Mouse (Mus musculus) lung, embryonic 15.5 days (tissue): ENCODE results near the gene 4930415O20Rik. TPM values are rescaled to one million over a fixed set of nuclear protein-coding genes. Genes with fewer than 3 reads are reported as not detected.

Source experiments
- ATAC-seq: fragments of 200-750 bp; cut with Nextera tagmentation; 2 replicates; pipeline ENCODE4 v1.8.0; 2017; ENCODE audit warnings: moderate number of reproducible peaks, borderline replicate concordance; ENCODE audit not compliant: low FRiP score, low TSS enrichment; ENCODE audit errors: extremely low read depth
- H3K27ac ChIP-seq: fragments of 300-500 bp; sonication (generic); 2 replicates; pipeline ENCODE4 v1.5.1; 2015; ENCODE audit warnings: moderate library complexity, mild to moderate bottlenecking, inconsistent platforms
- H3K27me3 ChIP-seq: fragments of 300-500 bp; sonication (generic); 2 replicates; pipeline ENCODE4 v1.6.1; 2015; ENCODE audit warnings: inconsistent platforms
- H3K36me3 ChIP-seq: fragments of 300-500 bp; sonication (generic); 2 replicates; pipeline ENCODE4 v1.6.1; 2015; ENCODE audit warnings: inconsistent platforms
- H3K4me1 ChIP-seq: fragments of 300-500 bp; sonication (generic); 2 replicates; pipeline ENCODE4 v1.6.1; 2015; ENCODE audit warnings: inconsistent platforms
- H3K4me2 ChIP-seq: fragments of 300-500 bp; sonication (generic); 2 replicates; pipeline ENCODE4 v1.6.1; 2015; ENCODE audit warnings: inconsistent platforms, mild to moderate bottlenecking, moderate library complexity
- H3K4me3 ChIP-seq: fragments of 300-500 bp; sonication (generic); 2 replicates; pipeline ENCODE4 v1.5.1; 2015; ENCODE audit warnings: mild to moderate bottlenecking, inconsistent platforms
- H3K9ac ChIP-seq: fragments of 300-500 bp; sonication (generic); 2 replicates; pipeline ENCODE4 v1.6.1; 2015; ENCODE audit warnings: inconsistent platforms
- H3K9me3 ChIP-seq: fragments of 300-500 bp; sonication (generic); 2 replicates; pipeline ENCODE4 v1.6.1; 2016; ENCODE audit warnings: inconsistent platforms
- WGBS: fragments of 180-500 bp; shearing (Covaris S2); methylation state at CpG from one replicate; pipeline ENCODE4 v1.1.7; 2015; 5-methylcytosine and 5-hydroxymethylcytosine counted together
- polyA plus RNA-seq: library from polyadenylated mRNA; unstranded; fragments of >200 nt; fragmentation: Nextera tagmentation; extraction: Ambion mirVana; gene quantifications from 2 replicates; pipeline ENCODE4 v1.2.1, GENCODE M21; 2015

4930415O20Rik gene
- polyA plus RNA-seq, 1 experiment from 2014 or later = not detected

- H3K9me3 ChIP-seq = no peaks in the 10 kb centered on the region
- ATAC-seq = no peak
- 95% methylated on average over 14 of the region's 14 CpGs for WGBS
- H3K36me3 ChIP-seq = peaks cover 91% of the 10 kb centered on the region
- H3K9ac ChIP-seq = no peak overlapping the region
- H3K27me3 ChIP-seq = no peaks in the 10 kb centered on the region
- H3K4me1 ChIP-seq = no peaks in the 10 kb centered on the region
- no peak overlapping the region for H3K4me2 ChIP-seq
- H3K27ac ChIP-seq = no peak overlapping the region
- H3K4me3 ChIP-seq = no peak overlapping the region
Measured at GRCm38 (mm10) chr15:98596609-98597008, 25.8 kb downstream of the 4930415O20Rik start.

- WGBS = 83% methylated on average over 12 of the region's 12 CpGs
- peaks cover 23% of the 10 kb centered on the region for H3K4me1 ChIP-seq
Measured at GRCm38 (mm10) chr15:98600036-98600709, 29.4 kb downstream of the 4930415O20Rik start.

GRCm38 (mm10) chr15:98601832-98602190 is 31.0 kb downstream of the 4930415O20Rik start:
- Histone ChIP-seq H3K4me3 (no peak overlapping the region), H3K27me3 (no peaks in the 10 kb centered on the region), H3K36me3 (peaks cover 62% of the 10 kb centered on the region), H3K9ac (no peak overlapping the region), H3K27ac (0 out of 2 replicates have a peak overlapping the region, but pooled peaks have one; percentile 64), H3K9me3 (no peaks in the 10 kb centered on the region), H3K4me1 (peaks cover 37% of the 10 kb centered on the region), H3K4me2 (peak overlapping the region; percentile 43)
- 67% methylated on average over 7 of the region's 7 CpGs for WGBS
- ATAC-seq = no peak

More at GRCm38 (mm10) chr15:98600036-98600709, 29.4 kb downstream of the 4930415O20Rik start:
- Histone ChIP-seq H3K27ac (no peak overlapping the region), H3K9ac (no peak overlapping the region), H3K36me3 (peaks cover 79% of the 10 kb centered on the region), H3K9me3 (no peaks in the 10 kb centered on the region), H3K4me2 (no peak overlapping the region), H3K27me3 (no peaks in the 10 kb centered on the region), H3K4me3 (no peak overlapping the region)
- no peak for ATAC-seq

DNA sequence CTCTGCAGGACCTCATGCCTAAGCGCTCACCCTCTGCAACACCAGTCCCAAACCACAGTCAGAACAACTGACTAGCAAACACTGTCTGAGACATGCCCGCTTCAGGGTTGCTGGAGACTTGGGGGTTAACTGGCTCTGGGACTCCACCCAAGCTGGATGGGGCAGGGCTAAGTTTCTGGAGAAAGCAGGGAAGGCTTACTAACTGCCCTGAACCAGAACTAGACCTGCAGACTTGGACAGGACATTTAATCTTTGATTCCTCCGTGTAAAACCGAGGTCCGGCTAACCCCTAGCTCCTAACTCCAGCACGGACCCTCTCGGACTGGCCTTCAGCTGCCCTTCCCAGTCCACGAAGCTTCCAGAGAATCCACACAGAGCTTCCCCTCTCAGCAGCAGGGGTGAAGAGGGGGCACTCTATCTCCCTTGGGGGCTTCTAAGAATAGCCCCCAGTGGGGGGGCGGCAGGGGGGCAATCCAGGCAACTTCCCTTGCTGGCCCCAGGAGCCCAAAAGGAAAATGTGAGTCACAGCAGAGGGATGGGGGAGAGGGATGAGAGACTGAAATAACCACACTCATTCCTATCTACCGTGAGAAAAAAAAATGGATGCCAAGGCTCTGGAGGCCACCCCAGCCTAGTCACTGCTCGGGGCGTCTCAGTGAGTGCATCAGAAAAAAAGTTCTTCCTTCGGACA is 31.5 kb downstream of the 4930415O20Rik start:
- no peak for ATAC-seq
- Histone ChIP-seq H3K9ac (peak overlapping the region; percentile 4; the same call in 1 of the 2 replicates), H3K27ac (peak overlapping the region; percentile 64), H3K36me3 (peaks cover 57% of the 10 kb centered on the region), H3K4me2 (peak overlapping the region; percentile 43), H3K9me3 (no peaks in the 10 kb centered on the region), H3K4me1 (peaks cover 43% of the 10 kb centered on the region), H3K4me3 (peak overlapping the region; percentile 13; the same call in 1 of the 2 replicates), H3K27me3 (no peaks in the 10 kb centered on the region)
- WGBS = 54% methylated on average over 13 of the region's 13 CpGs

- Histone ChIP-seq H3K4me1 (peaks cover 49% of the 10 kb centered on the region), H3K9me3 (no peaks in the 10 kb centered on the region)
- no peak for ATAC-seq
Measured at GRCm38 (mm10) chr15:98602921-98603458, 32.2 kb downstream of the 4930415O20Rik start.

DNA sequence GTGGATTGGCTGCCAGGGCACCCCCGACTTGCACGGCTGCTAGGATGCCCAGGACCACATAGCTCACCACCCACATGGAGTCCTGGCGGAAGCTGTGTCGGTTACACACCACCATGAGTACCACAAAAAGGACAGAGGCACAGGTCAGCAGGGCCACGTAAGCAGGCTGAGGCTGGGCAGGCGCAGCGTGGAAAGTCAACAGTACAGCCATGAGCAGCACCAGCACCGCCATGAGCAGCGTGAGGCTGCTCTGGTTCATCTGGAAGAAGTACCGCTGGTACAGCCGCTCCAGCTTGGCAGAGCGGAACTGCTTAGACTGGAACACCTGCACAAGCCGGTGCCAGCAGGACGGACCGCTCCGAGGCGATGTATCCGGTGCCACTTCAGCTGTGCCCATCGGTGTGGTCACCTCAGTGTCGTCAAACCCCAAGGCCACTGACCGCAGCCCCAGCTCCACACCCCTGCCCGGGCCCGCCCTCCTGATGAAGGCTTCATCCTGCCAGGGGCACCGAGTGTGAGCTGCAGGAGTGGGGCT is 33.3 kb downstream of the 4930415O20Rik start:
- Histone ChIP-seq H3K36me3 (peaks cover 41% of the 10 kb centered on the region), H3K4me2 (no peak overlapping the region), H3K9ac (no peak overlapping the region), H3K4me1 (peaks cover 52% of the 10 kb centered on the region), H3K27ac (no peak overlapping the region), H3K27me3 (no peaks in the 10 kb centered on the region), H3K4me3 (no peak overlapping the region), H3K9me3 (no peaks in the 10 kb centered on the region)
- no peak for ATAC-seq
- 90% methylated on average over 24 of the region's 24 CpGs for WGBS

More at GRCm38 (mm10) chr15:98602921-98603458, 32.2 kb downstream of the 4930415O20Rik start:
- Histone ChIP-seq H3K27me3 (no peaks in the 10 kb centered on the region), H3K27ac (peak overlapping the region; percentile 64; the same call in 1 of the 2 replicates), H3K36me3 (peaks cover 50% of the 10 kb centered on the region), H3K9ac (peak overlapping the region; percentile 4; the same call in 1 of the 2 replicates), H3K4me3 (0 out of 2 replicates have a peak overlapping the region, but pooled peaks have one; percentile 13), H3K4me2 (peak overlapping the region; percentile 43)
- 44% methylated on average over 4 of the region's 4 CpGs for WGBS

GRCm38 (mm10) chr15:98606051-98606536 is 35.3 kb downstream of the 4930415O20Rik start:
- H3K27ac ChIP-seq = peak overlapping the region; percentile 21; the same call in 1 of the 2 replicates
- H3K4me3 ChIP-seq = no peak overlapping the region
- no peaks in the 10 kb centered on the region for H3K27me3 ChIP-seq
- WGBS = 61% methylated on average over 12 of the region's 12 CpGs
- no peak overlapping the region for H3K4me2 ChIP-seq
- H3K36me3 ChIP-seq = peaks cover 24% of the 10 kb centered on the region
- H3K4me1 ChIP-seq = peaks cover 55% of the 10 kb centered on the region
- no peak overlapping the region for H3K9ac ChIP-seq
- ATAC-seq = no peak
- no peaks in the 10 kb centered on the region for H3K9me3 ChIP-seq

DNA sequence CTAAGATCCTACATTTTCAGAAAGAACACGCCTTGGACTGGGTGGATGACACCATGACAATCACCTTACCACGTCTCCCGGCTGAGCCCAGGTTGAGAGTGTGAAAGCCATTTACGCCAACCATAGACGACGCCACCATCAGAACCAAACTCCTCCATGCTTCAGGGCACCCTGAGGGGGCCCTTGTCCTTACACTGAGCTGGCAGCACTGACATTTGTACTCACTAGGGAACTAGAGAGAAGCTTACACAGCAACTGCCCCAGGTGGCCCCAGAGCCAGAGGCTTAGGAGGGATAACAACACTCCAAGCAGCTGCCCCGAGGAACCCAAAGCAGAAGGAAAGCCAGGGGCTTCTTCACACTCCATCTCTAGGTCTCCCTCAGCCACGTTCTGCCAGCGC is 35.9 kb downstream of the 4930415O20Rik start:
- Histone ChIP-seq H3K27me3 (no peaks in the 10 kb centered on the region), H3K36me3 (peaks cover 21% of the 10 kb centered on the region), H3K4me2 (peak overlapping the region; percentile 94), H3K4me3 (0 out of 2 replicates have a peak overlapping the region, but pooled peaks have one; percentile 88), H3K27ac (peak overlapping the region; percentile 97; the same call in 1 of the 2 replicates), H3K9me3 (no peaks in the 10 kb centered on the region), H3K4me1 (peaks cover 55% of the 10 kb centered on the region), H3K9ac (peak overlapping the region; percentile 3; the same call in 1 of the 2 replicates)
- WGBS = 63% methylated on average over 9 of the region's 9 CpGs
- no peak for ATAC-seq

DNA sequence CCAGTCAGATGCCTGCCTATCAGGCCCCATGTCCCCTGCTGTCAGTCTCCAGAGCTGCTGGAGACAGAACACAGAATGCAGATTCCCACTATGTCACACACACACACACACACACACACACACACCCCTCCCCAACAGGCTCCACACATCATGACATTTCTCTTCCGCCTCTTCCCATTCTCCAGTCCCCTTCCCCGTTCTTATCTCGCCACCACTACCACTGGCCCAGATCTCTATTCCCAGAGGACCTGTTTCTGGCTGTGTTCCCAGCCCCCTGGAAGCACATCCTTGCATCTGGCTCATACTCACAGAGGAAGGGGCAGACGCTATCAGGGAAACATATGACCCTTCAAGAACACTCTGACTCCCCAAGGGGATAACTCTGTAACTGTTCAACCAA is 36.8 kb downstream of the 4930415O20Rik start:
- H3K9me3 ChIP-seq = no peaks in the 10 kb centered on the region
- 2% methylated on average over 4 of the region's 4 CpGs for WGBS
- peaks cover 49% of the 10 kb centered on the region for H3K4me1 ChIP-seq
- no peaks in the 10 kb centered on the region for H3K27me3 ChIP-seq
- peak overlapping the region; percentile 91; the same call in 1 of the 2 replicates for H3K9ac ChIP-seq
- H3K27ac ChIP-seq = peak overlapping the region; percentile 97
- peak overlapping the region; percentile 88 for H3K4me3 ChIP-seq
- H3K36me3 ChIP-seq = peaks cover 20% of the 10 kb centered on the region
- H3K4me2 ChIP-seq = peak overlapping the region; percentile 94
- peak; percentile 37; the same call in 1 of the 2 replicates for ATAC-seq

GRCm38 (mm10) chr15:98608058-98608783 is 37.4 kb downstream of the 4930415O20Rik start:
- Histone ChIP-seq H3K4me1 (peaks cover 43% of the 10 kb centered on the region), H3K9me3 (no peaks in the 10 kb centered on the region), H3K27me3 (no peaks in the 10 kb centered on the region), H3K9ac (peak overlapping the region; percentile 91), H3K4me2 (peak overlapping the region; percentile 94), H3K27ac (peak overlapping the region; percentile 97), H3K36me3 (peaks cover 14% of the 10 kb centered on the region), H3K4me3 (peak overlapping the region; percentile 88)
- ATAC-seq = no peak
- WGBS = 8% methylated on average over 9 of the region's 10 CpGs

DNA sequence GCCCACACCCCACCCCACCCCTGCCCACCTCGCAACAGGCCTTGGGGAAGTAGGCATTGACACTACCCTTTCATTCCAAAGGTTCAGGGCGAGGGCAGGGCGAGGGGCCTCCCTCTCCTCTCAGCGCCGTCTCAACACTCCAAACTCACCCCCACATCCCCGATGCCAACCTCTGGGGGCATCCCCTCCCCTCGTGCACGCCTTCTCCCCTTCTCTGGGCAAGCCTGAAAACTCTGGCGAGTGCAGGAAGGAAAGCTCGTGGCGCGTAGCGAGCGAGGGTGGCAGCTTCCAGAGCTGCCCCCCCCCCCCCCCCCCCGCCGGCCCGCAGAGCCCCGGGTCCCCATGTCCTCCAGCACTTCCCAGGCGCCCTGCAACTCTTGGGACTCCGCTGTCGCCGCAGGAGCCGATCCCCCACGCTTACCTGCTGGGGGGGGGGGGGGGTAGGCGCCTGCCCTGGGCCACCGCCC is 38.0 kb downstream of the 4930415O20Rik start:
- Histone ChIP-seq H3K27ac (peak overlapping the region; percentile 97), H3K27me3 (no peaks in the 10 kb centered on the region), H3K4me2 (peak overlapping the region; percentile 94), H3K9ac (peak overlapping the region; percentile 91), H3K36me3 (peaks cover 8% of the 10 kb centered on the region), H3K4me1 (peaks cover 37% of the 10 kb centered on the region), H3K4me3 (peak overlapping the region; percentile 88), H3K9me3 (no peaks in the 10 kb centered on the region)
- ATAC-seq = peak; percentile 12
- under 1% methylated on average over 14 of the region's 26 CpGs for WGBS
